Mouse (Mus musculus) cerebellum, adult 9-11 months (tissue): ENCODE measurements around the gene Rnf149.

Source experiments
- DNase-seq: peaks from one replicate; pipeline ENCODE4 v3.0.0; 2022

Rnf149 gene

GRCm38 (mm10) chr1:39526371-39527167, 50.6 kb downstream of the Rnf149 start:
- DNase-seq = no peak

- DNase-seq = no peak
Measured at GRCm38 (mm10) chr1:39525763-39526162, 51.4 kb downstream of the Rnf149 start.

DNA sequence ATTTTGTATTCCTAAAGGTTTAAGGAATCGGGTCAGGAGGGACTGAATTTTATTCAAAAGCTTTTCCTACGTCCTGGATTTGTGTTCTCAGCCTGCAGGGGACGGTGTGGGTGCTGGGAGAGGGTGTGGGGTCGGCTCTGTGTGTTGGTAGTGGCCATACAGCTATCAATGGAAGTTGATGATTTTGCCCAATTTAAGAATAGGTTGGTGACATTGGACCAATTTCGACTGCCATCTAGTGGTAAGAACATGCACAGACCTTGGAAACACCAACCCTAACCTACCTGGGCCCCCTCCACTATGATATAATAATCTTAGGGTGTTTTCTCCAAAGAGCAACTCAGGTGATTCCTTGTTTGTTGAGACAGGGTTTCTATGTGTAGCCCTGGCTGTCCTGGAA, 54.7 kb downstream of the Rnf149 start:
- DNase-seq = no peak

DNA sequence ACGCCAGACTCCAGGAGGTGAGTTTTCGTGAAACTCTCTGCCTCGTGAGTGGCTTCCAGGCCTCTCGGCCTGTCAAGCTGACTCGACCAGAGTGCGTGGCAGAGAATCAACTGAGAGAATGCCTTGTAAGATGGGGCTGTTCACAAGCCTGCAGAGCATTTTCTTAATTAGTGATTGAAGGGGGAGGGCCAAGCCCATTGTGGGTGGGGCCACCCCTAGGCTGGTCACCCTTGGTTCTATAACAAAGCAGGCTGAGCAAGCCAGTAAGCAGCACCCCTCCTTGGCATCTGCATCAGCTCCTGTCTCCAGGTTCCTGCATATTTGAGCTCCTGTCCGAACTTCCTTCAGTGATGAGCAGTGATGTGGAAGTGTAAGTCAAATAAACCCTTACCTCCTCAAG, 55.9 kb downstream of the Rnf149 start:
- DNase-seq = no peak

GRCm38 (mm10) chr1:39515303-39515991, 61.8 kb downstream of the Rnf149 start:
- DNase-seq = peak; percentile 89

DNA sequence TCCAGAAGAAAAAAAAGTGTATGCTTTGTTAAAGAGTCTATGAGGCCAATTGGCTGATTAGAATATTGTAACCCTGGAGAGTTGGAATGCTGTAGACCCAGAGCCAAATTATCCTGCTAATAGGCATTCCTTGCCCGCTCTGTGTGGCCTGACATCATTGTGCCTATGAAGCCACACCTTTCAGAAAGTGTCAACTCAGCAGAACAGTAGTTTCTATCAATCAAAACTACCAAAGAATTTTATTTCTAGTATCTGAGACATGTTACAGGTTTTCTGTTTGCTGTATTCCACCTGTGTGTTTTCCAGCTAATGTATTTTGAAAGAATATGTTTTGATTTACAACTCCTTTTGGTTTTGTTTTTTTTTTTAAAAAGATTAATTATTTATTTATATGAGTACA, 65.0 kb downstream of the Rnf149 start:
- DNase-seq = no peak

- no peak for DNase-seq
Measured at GRCm38 (mm10) chr1:39511775-39512174, 65.4 kb downstream of the Rnf149 start.

DNA sequence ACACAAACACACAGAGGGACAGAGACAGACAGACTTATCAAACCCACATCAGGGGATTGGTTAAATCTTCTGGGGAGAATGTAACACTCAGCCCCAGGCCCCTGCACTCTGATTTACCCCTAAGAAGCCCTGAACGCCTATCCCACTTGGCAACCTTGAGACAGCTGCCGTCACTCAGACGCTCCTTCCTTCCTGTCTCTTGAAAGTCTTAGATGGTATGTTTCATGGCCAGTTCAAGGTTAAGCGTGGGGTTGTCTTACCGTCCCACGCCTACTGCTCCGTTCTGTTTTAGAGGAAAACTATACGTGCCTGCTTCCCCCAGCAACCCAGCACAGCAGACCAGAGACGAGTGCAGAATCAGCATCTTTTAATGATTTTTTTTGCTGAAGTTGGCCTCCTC, 71.6 kb downstream of the Rnf149 start:
- DNase-seq = no peak

- peak; percentile 38 for DNase-seq
Measured at GRCm38 (mm10) chr1:39504261-39504660, 72.9 kb downstream of the Rnf149 start.

DNA sequence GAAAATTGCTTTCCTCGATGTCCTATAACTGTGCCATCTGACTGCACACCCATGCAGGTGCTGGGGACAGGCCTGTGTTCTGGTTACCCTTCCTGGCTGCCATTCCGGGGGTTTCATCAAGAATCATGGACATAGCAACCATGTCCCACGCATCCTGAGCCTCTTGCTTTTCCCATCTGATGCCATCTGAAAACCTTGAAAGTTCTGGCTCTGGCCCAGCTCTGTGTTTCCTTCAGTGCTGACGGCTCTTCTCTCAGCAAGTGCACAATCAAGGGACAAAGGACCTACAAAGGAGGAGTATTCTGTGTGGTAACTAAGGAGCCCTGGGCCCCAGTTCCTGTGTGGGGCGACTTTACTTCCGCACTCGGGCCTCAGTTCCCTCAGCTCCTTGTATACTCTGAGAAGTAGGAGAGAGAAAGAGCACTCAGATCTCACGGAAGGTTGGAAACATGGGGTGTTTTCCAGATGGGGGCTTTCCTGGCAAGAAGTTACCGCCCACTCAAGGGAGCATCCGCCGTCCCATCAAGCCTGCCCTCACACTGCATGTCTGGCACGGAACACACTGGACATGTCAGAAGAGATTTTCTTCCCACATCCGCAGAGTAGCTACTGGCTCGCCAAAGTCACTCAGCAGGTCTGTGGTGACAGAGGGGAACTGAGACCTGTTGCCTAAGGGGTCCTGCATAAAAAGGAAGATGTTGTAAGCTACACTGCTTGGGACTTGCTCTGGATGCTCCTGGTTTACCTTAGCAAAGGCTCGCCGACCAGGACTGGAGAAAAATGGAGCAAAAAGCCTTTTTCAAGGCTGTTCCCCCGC, 74.2 kb downstream of the Rnf149 start:
- DNase-seq = no peak
